Mouse (Mus musculus) liver, adult 2 months (tissue): ENCODE data around the gene Panx1.

ENCODE experiments used
- CTCF ChIP-seq: fragments of 200-500 bp; IDR thresholded peaks from 2 replicates; pipeline ENCODE4 v1.5.1; 2011; ENCODE audit warnings: low read depth, low read length, control low read depth
- POLR2A ChIP-seq: fragments of 200-500 bp; IDR thresholded peaks from 2 replicates; pipeline ENCODE4 v1.6.1; 2011; ENCODE audit warnings: low read length, control low read depth; ENCODE audit not compliant: insufficient read depth; ENCODE audit errors: extremely low read depth

DNA sequence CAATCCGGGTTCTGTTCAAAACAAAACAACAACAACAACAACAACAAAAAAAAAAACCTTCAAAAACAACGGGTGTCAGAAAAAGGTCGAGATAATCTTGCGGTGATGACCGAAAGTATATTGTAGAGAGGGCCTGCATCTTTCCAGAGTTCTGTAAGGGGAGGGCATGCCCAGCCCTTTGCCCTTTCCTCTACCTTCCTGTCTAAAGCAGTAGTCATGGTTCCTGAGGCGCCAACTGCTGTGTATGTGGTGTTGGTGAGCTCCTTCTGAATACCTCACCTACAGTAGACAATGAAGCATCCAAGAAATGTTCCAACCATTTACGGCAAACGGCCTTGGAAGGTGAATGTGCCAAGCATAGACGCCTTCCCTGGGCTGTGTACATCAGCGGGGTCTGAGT is 462 bp upstream of the Panx1 start:
- no peak for TF ChIP-seq POLR2A
- TF ChIP-seq CTCF: no peak
